Mouse (Mus musculus): ENCODE results near the gene Fblim1. TPM values are rescaled to one million over a fixed set of nuclear protein-coding genes. Genes with fewer than 3 reads are reported as not detected.

The Fblim1 gene
- polyA plus RNA-seq, 1 experiment from 2014 or later: 49.0 TPM

GRCm38 (mm10) chr4:141545071-141545742 lies 60.7 kb downstream of the Fblim1 start:
- Histone ChIP-seq H3K27me3 (no peaks in the 10 kb centered on the region), H3K9ac (peak overlapping the region; percentile 97), H3K27ac (peak overlapping the region; percentile 100), H3K4me1 (peaks cover 19% of the 10 kb centered on the region), H3K9me3 (no peaks in the 10 kb centered on the region), H3K4me3 (peak overlapping the region; percentile 70), H3K36me3 (no peaks in the 10 kb centered on the region), H3K4me2 (peak overlapping the region; percentile 98)
- ATAC-seq (ENCODE audit: insufficient number of reproducible peaks, insufficient read depth, low FRiP score, low TSS enrichment, low read depth): peak; percentile 49
- WGBS: under 1% methylated on average over 45 of the region's 45 CpGs

- H3K4me2 ChIP-seq: peak overlapping the region; percentile 98
- H3K9ac ChIP-seq: no peak overlapping the region
- peaks cover 19% of the 10 kb centered on the region for H3K4me1 ChIP-seq
- no peaks in the 10 kb centered on the region for H3K36me3 ChIP-seq
- H3K27ac ChIP-seq: no peak overlapping the region
- H3K27me3 ChIP-seq: no peaks in the 10 kb centered on the region
- peak overlapping the region; percentile 70 for H3K4me3 ChIP-seq
- H3K9me3 ChIP-seq: no peaks in the 10 kb centered on the region
- 42% methylated on average over 2 of the region's 2 CpGs for WGBS
- ATAC-seq (ENCODE audit: insufficient number of reproducible peaks, insufficient read depth, low FRiP score, low TSS enrichment, low read depth): no peak
Measured at GRCm38 (mm10) chr4:141544536-141544935, 61.4 kb downstream of the Fblim1 start.

GRCm38 (mm10) chr4:141543593-141543992 lies 62.3 kb downstream of the Fblim1 start:
- Histone ChIP-seq H3K4me1 (peaks cover 19% of the 10 kb centered on the region), H3K27ac (no peak overlapping the region), H3K4me3 (no peak overlapping the region), H3K36me3 (no peaks in the 10 kb centered on the region), H3K4me2 (no peak overlapping the region), H3K9me3 (no peaks in the 10 kb centered on the region), H3K27me3 (no peaks in the 10 kb centered on the region), H3K9ac (no peak overlapping the region)
- WGBS: 71% methylated on average over 3 of the region's 3 CpGs
- no peak for ATAC-seq (ENCODE audit: insufficient number of reproducible peaks, insufficient read depth, low FRiP score, low TSS enrichment, low read depth)

- H3K9ac ChIP-seq: no peak overlapping the region
- no peak for ATAC-seq (ENCODE audit: insufficient number of reproducible peaks, insufficient read depth, low FRiP score, low TSS enrichment, low read depth)
Measured at GRCm38 (mm10) chr4:141541851-141542250, 64.0 kb downstream of the Fblim1 start.

GRCm38 (mm10) chr4:141540844-141541243 lies 65.1 kb downstream of the Fblim1 start:
- H3K27ac ChIP-seq: no peak overlapping the region
- no peak overlapping the region for H3K4me2 ChIP-seq
- WGBS: 62% methylated on average over 3 of the region's 3 CpGs
- no peak overlapping the region for H3K4me3 ChIP-seq
- H3K27me3 ChIP-seq: no peaks in the 10 kb centered on the region
- no peaks in the 10 kb centered on the region for H3K36me3 ChIP-seq
- H3K4me1 ChIP-seq: peaks cover 16% of the 10 kb centered on the region
- H3K9me3 ChIP-seq: no peaks in the 10 kb centered on the region
- ATAC-seq (ENCODE audit: insufficient number of reproducible peaks, insufficient read depth, low FRiP score, low TSS enrichment, low read depth): no peak
- H3K9ac ChIP-seq: no peak overlapping the region

More at GRCm38 (mm10) chr4:141541851-141542250, 64.0 kb downstream of the Fblim1 start:
- Histone ChIP-seq H3K4me1 (peaks cover 11% of the 10 kb centered on the region), H3K36me3 (no peaks in the 10 kb centered on the region), H3K27ac (no peak overlapping the region), H3K4me3 (no peak overlapping the region), H3K4me2 (no peak overlapping the region), H3K27me3 (no peaks in the 10 kb centered on the region), H3K9me3 (no peaks in the 10 kb centered on the region)
- WGBS: 42% methylated on average over 7 of the region's 7 CpGs

GRCm38 (mm10) chr4:141539213-141539767 lies 66.6 kb downstream of the Fblim1 start:
- 42% methylated on average over 12 of the region's 12 CpGs for WGBS
- Histone ChIP-seq H3K4me1 (peaks cover 20% of the 10 kb centered on the region), H3K4me2 (peak overlapping the region; percentile 98), H3K27me3 (no peaks in the 10 kb centered on the region), H3K4me3 (peak overlapping the region; percentile 87), H3K27ac (peak overlapping the region; percentile 99), H3K9me3 (no peaks in the 10 kb centered on the region), H3K9ac (peak overlapping the region; percentile 94), H3K36me3 (no peaks in the 10 kb centered on the region)
- no peak for ATAC-seq (ENCODE audit: insufficient number of reproducible peaks, insufficient read depth, low FRiP score, low TSS enrichment, low read depth)

- WGBS: under 1% methylated on average over 68 of the region's 88 CpGs
- Histone ChIP-seq H3K4me1 (peaks cover 23% of the 10 kb centered on the region), H3K4me2 (peak within 1 kb of the TSS; percentile 98), H3K9ac (peak within 1 kb of the TSS; percentile 94), H3K4me3 (peak within 1 kb of the TSS; percentile 87), H3K36me3 (no peaks in the 10 kb centered on the region), H3K9me3 (no peaks in the 10 kb centered on the region), H3K27ac (peak within 1 kb of the TSS; percentile 99), H3K27me3 (no peaks in the 10 kb centered on the region)
- peak; percentile 88 for ATAC-seq (ENCODE audit: insufficient number of reproducible peaks, insufficient read depth, low FRiP score, low TSS enrichment, low read depth)
Measured at GRCm38 (mm10) chr4:141538408-141539212, 67.3 kb downstream of the Fblim1 start, which contains the start of gene Spen. Spen (minus strand) TSS chr4:141538597.

GRCm38 (mm10) chr4:141537706-141538407 lies 68.0 kb downstream of the Fblim1 start:
- peak; percentile 4; the same call in 1 of the 2 replicates for ATAC-seq (ENCODE audit: insufficient number of reproducible peaks, insufficient read depth, low FRiP score, low TSS enrichment, low read depth)
- Histone ChIP-seq H3K4me1 (peaks cover 23% of the 10 kb centered on the region), H3K9me3 (no peaks in the 10 kb centered on the region), H3K9ac (peak overlapping the region; percentile 94), H3K4me3 (peak overlapping the region; percentile 87), H3K27me3 (no peaks in the 10 kb centered on the region), H3K36me3 (no peaks in the 10 kb centered on the region), H3K4me2 (peak overlapping the region; percentile 98), H3K27ac (peak overlapping the region; percentile 99)
- under 1% methylated on average over 89 of the region's 101 CpGs for WGBS

GRCm38 (mm10) chr4:141537226-141537610 lies 68.7 kb downstream of the Fblim1 start:
- no peaks in the 10 kb centered on the region for H3K27me3 ChIP-seq
- peak overlapping the region; percentile 98 for H3K4me2 ChIP-seq
- H3K27ac ChIP-seq: peak overlapping the region; percentile 99
- H3K36me3 ChIP-seq: no peaks in the 10 kb centered on the region
- H3K9ac ChIP-seq: peak overlapping the region; percentile 94
- peak overlapping the region; percentile 87 for H3K4me3 ChIP-seq
- H3K9me3 ChIP-seq: no peaks in the 10 kb centered on the region
- H3K4me1 ChIP-seq: peaks cover 23% of the 10 kb centered on the region
- under 1% methylated on average over 14 of the region's 14 CpGs for WGBS
- no peak for ATAC-seq (ENCODE audit: insufficient number of reproducible peaks, insufficient read depth, low FRiP score, low TSS enrichment, low read depth)

GRCm38 (mm10) chr4:141536291-141537225 lies 69.3 kb downstream of the Fblim1 start:
- H3K27ac ChIP-seq: peak overlapping the region; percentile 99
- under 1% methylated on average over 61 of the region's 61 CpGs for WGBS
- H3K9me3 ChIP-seq: no peaks in the 10 kb centered on the region
- H3K27me3 ChIP-seq: no peaks in the 10 kb centered on the region
- no peaks in the 10 kb centered on the region for H3K36me3 ChIP-seq
- H3K4me2 ChIP-seq: peak overlapping the region; percentile 98
- peak overlapping the region; percentile 87 for H3K4me3 ChIP-seq
- peaks cover 23% of the 10 kb centered on the region for H3K4me1 ChIP-seq
- peak overlapping the region; percentile 94 for H3K9ac ChIP-seq
- ATAC-seq (ENCODE audit: insufficient number of reproducible peaks, insufficient read depth, low FRiP score, low TSS enrichment, low read depth): no peak

Data from embryonic facial prominence, embryonic 13.5 days (tissue).